Mouse (Mus musculus) effector memory CD4-positive, alpha-beta T cell, adult 5 months (primary cell): ENCODE measurements around the gene Sirpb1c. TPM values are rescaled to one million over a fixed set of nuclear protein-coding genes. Genes with fewer than 3 reads are reported as not detected.

Source experiments
- polyA plus RNA-seq: library from polyadenylated mRNA; unstranded; fragments of 100-300 nt; shearing (Covaris generic); gene quantifications from one replicate; pipeline ENCODE4 v1.2.1, GENCODE M21; 2017

Gene Sirpb1c
- polyA plus RNA-seq: not detected

DNA sequence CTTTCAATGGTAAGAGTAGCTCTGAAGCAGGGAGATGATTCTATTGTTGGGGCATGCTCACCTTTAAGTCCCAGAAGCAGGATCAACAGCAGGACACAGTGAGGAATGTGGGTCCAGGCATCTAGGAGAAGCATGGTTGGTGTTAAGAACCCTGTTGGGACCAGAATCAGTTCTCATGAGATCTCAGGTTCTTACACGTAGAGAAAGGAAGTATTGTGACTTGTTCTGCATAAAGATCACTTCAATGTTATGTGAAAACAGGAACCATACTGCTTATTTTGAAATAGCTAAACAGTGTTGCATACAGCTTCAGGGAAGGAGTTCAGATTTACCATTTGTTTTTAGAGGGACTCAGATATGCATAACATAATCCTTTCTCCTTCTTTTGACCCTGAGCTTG, at the start of gene Sirpb1c:
Sirpb1c (minus strand) TSS at position 249 of the 400 bp plus-strand sequence.

Other genes starting within 250 kb of the Sirpb1c start
- gene Gm5150, start 157.9 kb upstream of the Sirpb1c start, polyA plus RNA-seq: not detected